Mouse (Mus musculus): ENCODE data around the gene Rorc.

Gene Rorc

DNA sequence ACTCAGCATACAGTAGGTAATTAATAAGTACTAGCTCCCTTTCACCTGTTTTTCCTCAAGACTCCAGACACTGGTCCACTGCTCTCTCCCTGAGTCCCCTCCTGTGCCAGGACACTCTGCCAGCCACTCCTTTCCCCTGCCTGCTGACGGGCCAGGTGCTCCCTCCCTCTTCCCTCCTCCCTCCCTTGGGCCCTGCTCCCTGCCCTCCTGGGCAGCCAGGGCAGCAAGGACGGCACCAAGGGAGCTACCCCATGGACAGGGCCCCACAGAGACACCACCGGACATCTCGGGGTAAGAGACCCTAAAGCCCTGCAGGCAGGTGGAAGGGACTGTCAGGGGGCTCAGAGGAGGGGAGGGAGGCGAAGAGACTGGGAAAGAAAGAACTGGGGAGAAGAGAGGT, at the start of gene Rorc:
TSS of gene Rorc (plus strand) at position 154 of the 400 bp plus-strand sequence.
- DNase-seq (ENCODE audit: low read depth in 2 of 2, low spot score in 2 of 2): no peak

DNA sequence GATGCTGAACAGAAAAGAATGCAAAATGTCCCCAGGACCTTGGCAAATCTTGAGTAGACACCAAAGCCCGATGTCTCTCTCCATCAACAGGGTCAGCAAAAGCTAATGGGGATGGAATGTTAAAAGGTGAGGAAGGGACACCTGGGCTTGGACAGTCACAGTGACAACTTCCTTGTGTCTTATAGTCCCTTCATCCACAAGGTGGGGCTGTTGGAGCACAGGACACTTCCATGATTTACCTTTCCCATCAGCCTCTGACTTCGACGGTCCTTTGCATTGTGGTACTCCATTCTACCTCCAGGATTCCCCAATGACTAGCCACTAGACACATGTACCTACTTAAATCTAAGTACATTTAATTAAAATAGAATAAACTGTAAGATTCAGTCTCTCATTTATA, 43.9 kb upstream of the Rorc start:
- no peak for DNase-seq (ENCODE audit: low read depth in 2 of 2, low spot score in 2 of 2)

DNA sequence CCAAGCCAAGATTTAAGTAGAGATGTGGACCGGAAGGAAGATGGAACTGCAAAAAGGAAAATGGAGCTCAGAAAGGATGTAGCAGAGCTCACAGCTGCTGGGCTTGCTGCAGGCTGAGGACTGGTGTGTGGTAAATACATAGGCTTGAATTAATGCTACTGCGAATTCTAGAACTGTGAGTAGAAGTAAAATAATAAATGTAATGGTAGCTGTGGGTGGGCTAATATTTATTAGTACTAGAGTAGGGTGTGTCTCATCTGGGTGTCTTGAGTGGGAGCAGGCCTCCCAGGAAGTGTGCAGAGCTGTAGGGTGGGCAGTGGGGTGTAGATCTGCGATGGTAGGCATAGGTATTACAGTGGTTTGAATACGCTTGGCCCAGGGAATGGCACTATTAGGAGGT, 38.2 kb upstream of the Rorc start:
- no peak for DNase-seq (ENCODE audit: low read depth in 2 of 2, low spot score in 2 of 2)

DNA sequence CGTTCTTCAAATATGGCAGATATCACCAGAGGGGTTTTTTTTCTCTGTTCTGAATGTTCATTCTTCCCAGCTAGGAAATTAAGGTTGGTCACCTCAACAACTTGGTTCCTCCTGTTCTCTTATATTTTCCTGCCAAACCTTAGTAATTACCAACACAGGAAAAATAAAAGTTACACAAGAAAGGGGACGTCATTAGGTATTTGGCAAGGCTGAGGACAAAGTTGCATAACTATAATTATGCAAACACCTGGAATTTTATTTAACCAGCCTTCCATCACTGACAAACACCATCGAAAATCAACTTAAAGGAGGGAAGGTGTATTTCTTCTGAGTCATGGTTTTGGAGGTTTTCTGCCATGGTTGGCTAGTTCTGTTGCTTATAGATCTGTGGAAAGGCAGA, 34.1 kb upstream of the Rorc start:
- DNase-seq (ENCODE audit: low read depth in 2 of 2, low spot score in 2 of 2): no peak

DNA sequence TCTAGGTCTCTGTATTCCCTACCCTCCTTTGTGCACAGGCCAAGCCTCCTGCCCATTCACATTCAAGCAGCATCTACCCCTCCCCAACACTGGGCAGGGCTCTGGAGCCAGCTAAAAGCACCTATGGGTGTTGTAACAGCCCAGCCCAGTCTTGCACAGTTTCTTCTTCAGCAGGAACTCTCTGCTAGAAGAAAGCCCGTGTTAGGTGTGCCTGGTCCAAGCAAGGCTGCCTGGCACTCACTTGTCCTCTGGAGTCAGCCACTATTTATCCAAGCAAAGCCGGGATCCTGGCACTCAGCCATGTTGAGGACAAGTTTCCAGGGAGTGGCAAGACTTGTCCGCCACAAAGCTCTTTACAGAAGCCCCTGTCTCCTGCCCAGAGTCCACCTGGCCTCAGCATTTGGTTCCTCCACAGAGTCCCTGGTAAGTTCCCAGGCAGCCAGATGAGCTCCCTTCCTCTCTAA, 30.6 kb upstream of the Rorc start, which contains the start of gene Them5:
TSS of gene Them5 (plus strand) at position 141 of the 464 bp plus-strand sequence.
- no peak for DNase-seq (ENCODE audit: low read depth in 2 of 2, low spot score in 2 of 2)

DNA sequence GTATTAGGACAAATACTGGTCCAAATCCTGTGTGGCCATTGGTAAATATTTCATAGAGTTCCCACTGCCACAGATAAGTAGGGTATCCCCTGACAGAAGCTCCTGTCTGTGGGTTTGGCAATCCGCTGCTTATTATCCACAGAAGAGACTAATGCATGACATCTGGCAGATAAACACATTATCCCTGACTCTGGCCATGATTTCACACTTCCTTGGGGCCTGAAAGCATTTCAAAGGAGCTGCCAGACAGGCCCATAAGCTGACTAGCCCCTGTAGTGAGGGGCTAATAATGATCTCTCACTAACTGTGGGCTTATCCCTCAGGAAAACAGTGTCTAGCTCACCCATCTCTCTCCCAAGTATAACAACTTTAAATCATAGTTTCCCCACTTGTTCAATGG, 30.0 kb upstream of the Rorc start:
- DNase-seq (ENCODE audit: low read depth in 2 of 2, low spot score in 2 of 2): no peak

DNA sequence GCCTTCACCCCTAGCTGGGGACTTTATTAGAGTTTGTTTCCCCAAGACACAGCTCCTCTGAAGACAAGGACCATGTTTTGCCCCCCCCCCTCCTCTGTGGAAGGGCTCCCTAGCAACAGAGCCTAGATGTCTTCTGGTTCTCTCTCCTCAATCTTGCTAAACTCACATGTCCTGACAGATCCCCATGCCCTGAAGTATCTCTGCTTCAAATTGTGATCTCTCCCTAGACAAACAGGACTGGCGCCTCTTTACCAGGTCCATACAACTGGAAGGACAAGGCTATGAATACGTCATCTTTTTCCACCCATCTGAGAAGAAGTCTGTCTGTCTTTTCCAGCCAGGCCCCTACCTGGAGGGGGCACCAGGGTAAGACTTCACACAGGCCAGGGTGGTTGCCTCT, 28.4 kb upstream of the Rorc start:
- DNase-seq (ENCODE audit: low read depth in 2 of 2, low spot score in 2 of 2): no peak

DNA sequence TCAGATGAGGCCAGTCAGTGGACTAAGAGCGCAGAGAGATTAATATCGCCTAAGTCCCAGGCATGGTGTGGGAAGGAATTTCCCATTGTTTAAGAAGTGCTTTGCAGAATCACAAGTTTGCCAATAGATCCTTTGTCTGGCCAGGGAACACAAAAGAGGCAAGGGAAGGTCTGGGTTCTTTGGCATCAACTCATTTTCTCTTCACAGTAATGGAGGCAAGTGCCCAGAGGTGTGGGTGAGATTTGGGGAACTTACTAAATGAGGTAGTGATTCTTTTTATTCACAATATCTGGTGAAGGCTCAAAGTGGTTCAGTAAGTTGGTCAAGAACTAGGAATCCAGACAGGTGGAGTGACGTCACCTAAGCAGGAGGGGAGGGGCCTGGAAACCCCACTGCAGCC, 27.7 kb upstream of the Rorc start:
- no peak for DNase-seq (ENCODE audit: low read depth in 2 of 2, low spot score in 2 of 2)

DNA sequence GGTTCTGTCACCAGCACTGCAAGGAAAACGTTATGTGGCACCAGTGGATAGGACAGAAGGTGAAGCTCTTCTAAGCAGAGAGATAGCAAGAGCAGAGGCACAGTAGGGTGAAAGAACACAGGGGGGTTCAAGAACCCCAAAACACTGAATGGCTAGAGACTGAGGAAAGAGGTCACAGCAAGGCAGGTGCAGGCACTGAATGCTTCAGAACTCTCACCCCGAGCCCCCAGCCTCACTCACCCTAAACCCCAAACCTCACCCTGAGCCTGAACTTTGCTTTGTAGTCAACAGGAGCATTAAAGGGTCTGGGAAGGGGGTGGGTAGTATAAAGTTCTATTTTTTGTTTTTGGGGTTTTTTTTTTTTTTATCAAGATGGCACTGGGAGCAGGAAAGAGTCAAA, 24.4 kb upstream of the Rorc start:
- no peak for DNase-seq (ENCODE audit: low read depth in 2 of 2, low spot score in 2 of 2)

DNA sequence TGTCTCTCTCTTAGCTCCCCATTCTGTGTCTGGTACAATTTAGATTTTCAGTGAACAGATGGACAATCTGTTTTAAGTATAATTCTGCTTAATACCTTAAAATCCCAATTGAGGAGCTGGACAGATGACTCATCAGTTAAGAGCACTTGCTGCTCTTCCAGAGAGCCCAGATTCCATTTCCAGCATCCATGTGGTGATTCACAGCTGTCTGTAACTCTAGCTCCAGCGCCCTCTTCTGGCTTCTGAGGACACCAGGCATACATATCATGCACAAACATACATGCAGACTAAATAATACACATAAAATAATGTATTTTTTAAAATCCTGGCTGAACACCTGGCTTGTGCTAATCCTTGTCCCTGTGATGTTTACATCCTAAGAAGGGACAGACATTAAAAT, 11.8 kb upstream of the Rorc start:
- no peak for DNase-seq (ENCODE audit: low read depth in 2 of 2, low spot score in 2 of 2)

DNA sequence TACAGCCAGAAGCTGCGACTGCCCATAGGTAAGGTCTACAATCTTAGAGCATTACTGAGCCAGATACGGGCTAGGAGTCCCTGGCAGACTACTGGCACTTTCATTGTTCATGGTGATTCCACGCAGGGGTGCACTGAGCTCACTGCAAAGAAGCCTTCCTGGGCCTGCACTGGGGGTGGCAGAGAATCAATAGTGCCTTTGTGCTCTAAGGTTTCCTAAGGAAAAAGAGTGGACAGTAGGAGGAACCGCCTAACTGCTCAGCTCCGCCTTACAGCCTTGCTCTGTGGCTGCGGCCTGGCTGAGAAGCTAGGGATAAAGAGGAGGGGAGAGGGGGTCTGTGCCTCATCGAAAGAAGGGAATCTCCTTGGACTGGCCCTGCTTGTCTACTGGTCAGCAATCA, 10.5 kb upstream of the Rorc start, which contains the start of gene C2cd4d:
TSS of gene C2cd4d (plus strand) at position 301 of the 400 bp plus-strand sequence.
- DNase-seq (ENCODE audit: low read depth in 2 of 2, low spot score in 2 of 2): no peak

DNA sequence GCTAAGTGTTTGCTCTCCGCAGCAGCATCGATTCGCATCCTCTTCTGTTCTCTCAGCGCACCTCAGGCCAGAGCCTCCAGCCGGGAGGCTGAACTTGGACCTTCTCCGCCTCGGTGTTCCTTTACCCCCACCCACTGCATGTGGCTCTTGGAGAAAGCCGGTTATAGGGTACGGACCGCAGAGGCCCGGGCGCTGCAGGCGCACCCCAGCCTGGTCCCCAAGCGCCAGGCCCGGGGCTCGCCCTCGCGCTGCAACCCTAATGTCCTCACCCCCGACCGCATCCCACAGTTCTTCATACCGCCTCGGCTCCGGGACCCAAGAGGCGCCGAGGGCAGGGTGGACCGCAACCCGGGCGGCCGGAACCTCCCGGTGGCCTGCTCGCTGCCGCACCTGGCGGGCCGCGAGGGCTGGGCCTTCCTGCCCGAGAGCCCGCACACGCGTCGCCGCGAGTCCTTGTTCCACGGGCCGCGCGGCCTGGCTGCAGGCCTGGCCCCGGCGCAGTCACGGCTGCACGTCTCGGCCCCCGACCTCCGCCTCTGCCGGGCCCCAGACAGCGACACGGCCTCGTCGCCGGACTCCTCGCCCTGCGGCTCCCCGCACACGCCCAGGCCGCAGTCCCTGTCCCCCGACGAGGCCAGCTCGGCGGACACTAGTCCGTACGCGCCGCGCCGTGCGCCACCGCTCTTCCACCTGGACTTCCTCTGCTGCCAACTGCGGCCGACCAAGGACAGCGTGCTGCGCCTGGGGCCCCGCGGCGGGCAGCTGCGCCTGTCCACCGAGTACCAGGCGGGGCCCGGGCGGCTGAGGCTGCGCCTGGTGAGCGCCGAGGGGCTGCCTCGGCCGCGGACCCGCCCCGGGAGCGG, 9.1 kb upstream of the Rorc start:
- DNase-seq (ENCODE audit: low read depth in 2 of 2, low spot score in 2 of 2): no peak

DNA sequence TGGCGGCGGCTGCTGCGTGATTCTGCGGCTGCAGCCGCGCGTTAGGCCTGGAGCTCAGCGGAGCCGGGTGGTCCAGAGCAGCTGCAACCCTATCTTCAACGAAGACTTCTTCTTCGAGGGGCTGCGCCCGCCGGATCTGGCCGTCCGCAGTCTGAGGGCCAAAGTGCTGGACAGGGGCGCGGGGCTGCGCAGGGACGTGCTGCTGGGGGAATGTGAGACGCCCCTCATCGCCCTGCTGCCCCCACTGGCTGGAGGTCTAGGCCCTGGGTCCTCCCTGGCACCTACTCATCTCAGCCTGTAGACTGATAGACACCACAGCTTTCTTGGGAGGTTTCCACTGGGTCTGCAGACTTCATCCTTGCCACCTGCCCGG, 8.5 kb upstream of the Rorc start:
- no peak for DNase-seq (ENCODE audit: low read depth in 2 of 2, low spot score in 2 of 2)

DNA sequence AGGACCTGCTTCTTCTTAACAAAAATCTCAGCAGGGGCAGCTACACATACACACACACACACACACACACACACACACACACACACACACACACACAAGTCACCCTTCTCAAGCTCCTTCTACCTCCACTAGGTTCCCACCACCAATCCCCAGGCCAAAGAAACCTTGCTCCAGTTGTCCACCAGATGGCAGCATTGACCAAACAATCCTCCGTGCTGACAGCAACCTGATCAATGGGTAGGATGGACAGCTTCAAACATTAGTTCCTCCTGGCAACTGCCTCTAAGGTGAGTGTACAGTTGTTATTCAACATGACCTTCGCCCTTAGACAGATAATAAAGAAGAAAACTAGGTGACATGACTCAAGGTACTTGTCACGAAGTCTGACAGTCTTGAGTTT, 5.8 kb upstream of the Rorc start:
- peak; percentile 72 to 81 for DNase-seq (ENCODE audit: low read depth in 2 of 2, low spot score in 2 of 2)

DNA sequence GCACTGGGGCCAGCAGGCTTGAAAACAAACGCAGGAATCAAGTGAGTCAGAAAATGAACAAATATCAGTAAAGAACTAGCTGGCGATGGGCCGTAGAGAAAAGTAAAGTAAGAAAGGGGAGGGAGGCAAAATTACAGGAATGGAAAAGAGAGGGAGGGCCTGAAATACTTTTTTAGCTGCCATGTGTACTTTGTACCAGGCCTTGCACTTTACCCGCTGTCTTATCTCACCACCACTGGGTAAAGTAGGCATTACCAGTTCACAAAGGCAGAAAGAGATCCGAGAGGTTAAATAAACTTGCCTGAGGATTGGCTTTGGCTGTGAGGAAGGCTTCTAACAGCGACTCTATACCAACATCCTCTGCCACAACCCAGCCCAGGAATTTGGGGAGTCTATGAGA, 5.1 kb upstream of the Rorc start:
- no peak for DNase-seq (ENCODE audit: low read depth in 2 of 2, low spot score in 2 of 2)

DNA sequence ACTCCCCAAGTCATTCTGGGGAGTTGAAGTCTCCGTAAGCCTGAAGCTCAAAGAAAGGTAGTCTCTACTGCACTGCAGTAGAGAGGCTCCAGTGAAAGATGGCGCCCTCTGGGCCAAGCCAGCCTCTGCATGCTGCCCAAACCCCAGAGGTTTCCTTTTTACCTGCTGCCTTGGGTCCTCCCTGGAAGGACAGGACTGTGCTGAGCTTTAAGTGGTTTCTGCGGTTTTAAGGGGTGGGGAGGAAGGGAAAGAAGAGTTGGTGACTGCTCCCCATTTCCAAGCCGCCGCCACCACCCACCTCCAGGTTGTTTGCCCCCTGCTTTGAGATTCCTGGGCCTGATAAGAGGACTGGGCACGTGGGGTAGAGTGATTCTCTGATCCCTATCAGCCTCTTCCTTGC, 4.0 kb upstream of the Rorc start:
- DNase-seq (ENCODE audit: low read depth in 2 of 2, low spot score in 2 of 2): no peak

DNA sequence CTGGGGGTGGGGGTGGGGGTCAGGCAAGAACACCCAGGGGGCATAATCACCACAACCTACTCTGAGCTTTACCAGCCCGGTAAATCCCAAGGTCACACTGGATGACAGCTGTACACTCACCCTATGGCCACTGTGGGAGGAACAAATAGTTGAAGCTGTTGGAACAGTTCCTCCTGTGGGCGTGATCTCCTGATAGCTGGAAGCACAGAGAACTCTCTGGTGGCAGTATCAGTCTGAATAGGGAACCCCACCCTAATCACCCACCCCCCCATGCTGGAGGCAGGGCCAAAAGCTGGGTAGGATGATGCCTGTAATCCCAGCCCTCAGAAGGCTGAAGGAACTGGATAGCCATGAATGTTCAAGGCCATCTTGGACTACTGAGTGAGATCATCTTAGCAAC, 2.9 kb upstream of the Rorc start:
- no peak for DNase-seq (ENCODE audit: low read depth in 2 of 2, low spot score in 2 of 2)

DNA sequence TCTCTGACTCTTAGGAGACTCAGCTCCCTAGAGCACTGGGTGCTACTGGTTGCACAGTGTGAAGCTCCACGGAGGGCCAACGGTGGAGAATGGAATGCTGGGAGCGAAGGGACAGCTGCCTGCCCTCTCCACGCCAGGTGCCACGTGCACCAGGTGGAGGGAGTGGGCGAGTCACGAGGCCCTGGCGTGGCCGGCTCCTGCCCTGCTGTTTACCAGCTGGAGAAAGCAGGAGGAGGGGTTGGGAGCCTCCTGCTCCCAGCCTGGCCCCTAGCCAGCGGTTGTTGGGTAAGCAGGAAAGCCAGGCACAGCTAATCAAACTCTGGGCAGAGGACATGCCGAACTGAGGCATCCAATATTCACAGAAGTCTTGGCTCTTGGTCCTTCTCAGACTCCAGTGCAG, 957 bp upstream of the Rorc start:
- no peak for DNase-seq (ENCODE audit: low read depth in 2 of 2, low spot score in 2 of 2)

DNA sequence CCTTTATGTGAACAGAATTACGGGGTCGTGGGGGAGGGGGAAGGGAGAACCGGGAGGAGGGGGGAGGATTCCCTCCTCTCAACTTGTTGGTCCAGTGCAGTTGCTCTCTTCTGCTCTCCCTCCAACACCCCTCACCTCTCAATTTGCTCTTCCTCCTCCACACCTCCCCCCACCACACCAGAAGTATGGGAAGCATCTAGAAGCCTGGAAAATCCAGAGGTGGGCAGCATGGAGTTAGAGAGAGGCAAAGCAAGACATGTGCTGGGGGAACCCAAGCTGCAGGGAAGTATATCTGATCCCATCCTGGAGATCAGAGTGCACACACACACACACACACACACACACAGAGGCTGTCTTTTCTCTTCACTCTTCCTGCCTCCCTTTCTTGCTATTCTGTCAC, 556 bp upstream of the Rorc start:
- DNase-seq (ENCODE audit: low read depth in 2 of 2, low spot score in 2 of 2): no peak

DNA sequence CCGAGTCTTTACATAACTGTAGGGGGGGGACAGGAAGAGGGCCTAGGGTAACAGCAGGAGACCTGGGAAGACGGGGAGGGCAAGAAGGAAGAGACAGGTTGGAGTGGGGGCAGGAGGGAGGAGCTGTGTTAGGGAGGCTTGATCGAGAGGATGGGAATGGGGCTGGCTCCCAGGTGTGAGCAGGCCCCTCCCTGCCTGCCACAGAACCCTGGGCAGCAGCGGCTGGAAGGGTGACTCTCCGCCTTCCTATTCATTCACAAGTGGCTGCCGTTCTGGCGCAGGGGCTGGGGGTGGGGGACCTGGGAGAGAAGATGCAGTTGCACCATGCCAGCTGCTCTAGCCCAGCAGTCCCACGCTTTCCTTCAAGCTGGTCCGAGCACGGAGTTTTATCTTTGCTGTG, 496 bp downstream of the Rorc start:
- no peak for DNase-seq (ENCODE audit: low read depth in 2 of 2, low spot score in 2 of 2)

DNA sequence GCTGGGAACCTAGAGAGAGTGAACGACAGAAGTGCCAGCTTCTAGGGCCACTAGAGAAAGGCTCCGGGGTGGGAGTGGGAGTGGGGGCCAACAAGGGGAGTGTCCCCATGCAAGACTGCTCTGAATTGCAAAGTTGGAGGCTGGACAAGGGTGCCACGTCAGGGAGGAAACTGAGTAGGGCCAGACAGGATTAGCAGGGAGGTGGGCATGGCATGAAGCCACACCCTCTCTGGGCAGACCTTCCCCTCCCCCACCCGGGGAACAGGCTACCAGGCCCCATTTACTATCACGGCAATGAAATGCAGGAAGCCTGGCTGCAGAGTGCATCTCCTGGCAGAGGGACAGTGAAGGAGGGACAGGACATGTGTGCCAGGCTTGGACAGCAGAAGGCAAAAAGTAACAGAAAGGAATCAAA, 1.0 kb downstream of the Rorc start:
- no peak for DNase-seq (ENCODE audit: low read depth in 2 of 2, low spot score in 2 of 2)

DNA sequence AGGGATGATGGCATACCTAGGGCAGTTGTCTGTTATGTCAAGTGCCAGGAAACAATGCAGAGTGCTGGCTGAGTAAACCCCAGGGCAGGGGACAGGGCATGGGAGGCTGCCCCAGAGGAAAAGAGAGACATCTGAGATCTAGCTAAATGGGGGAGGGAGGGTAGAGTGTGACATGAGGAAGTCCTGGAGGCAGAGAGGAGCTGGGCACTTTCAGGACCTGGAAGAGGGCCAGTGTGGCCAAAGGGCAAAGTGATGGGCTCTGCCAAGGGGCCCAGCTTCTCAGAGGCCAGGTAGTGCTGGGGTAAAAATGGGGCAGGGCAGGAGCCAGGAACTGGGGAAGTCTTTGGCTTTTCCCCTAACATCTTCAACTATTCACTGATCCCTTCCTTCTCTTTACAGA, 2.0 kb downstream of the Rorc start:
- DNase-seq (ENCODE audit: low read depth in 2 of 2, low spot score in 2 of 2): no peak

DNA sequence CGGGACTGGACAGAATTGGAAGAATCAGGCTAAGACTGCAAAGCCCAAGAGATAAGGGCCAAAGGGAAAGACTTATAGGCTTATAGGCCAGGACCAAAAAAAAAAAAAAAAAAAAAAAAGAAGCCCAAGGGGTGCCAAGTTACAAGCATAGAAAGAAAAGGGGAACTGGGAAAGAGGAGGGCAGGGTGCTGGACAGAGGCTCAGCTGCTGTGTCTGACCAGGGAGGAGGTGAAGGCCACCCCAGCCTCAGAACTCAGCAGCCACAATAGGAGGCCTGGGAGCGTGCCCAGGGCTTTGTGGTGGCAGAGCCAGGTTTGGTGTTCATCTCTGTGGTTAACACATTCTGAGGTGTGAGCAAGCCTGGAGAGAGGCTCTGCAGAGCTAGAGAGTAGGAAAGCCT, 2.6 kb downstream of the Rorc start:
- no peak for DNase-seq (ENCODE audit: low read depth in 2 of 2, low spot score in 2 of 2)

All from CD8-positive naive resting alpha-beta T cell, adult 2 months (primary cell).